Mouse (Mus musculus) hindbrain, embryonic 10.5 days (tissue): ENCODE data around the gene Hspb9. TPM values are rescaled to one million over a fixed set of nuclear protein-coding genes. Genes with fewer than 3 reads are reported as not detected.

Source experiments
- DNase-seq: peaks from one replicate; pipeline ENCODE4 v3.0.0-alpha.2; 2017; ENCODE audit warnings: low spot score
- H3K27ac ChIP-seq: fragments of 300-500 bp; sonication (generic); 2 replicates; pipeline ENCODE4 v1.5.1; 2016; ENCODE audit warnings: mild to moderate bottlenecking, moderate library complexity
- H3K27me3 ChIP-seq: fragments of 300-500 bp; sonication (generic); 2 replicates; pipeline ENCODE4 v1.6.1; 2016; ENCODE audit warnings: mild to moderate bottlenecking; ENCODE audit not compliant: poor library complexity, insufficient read depth, severe bottlenecking
- H3K36me3 ChIP-seq: fragments of 300-500 bp; sonication (generic); 2 replicates; pipeline ENCODE4 v1.6.1; 2016; ENCODE audit warnings: mild to moderate bottlenecking, moderate library complexity
- H3K4me1 ChIP-seq: fragments of 300-500 bp; sonication (generic); replicated peaks from 2 replicates; pipeline ENCODE4 v1.6.1; 2016; ENCODE audit warnings: mild to moderate bottlenecking
- H3K4me3 ChIP-seq: fragments of 300-500 bp; sonication (generic); 2 replicates; pipeline ENCODE4 v1.5.1; 2016; ENCODE audit warnings: mild to moderate bottlenecking, moderate library complexity
- H3K9me3 ChIP-seq: fragments of 300-500 bp; sonication (generic); 2 replicates; pipeline ENCODE4 v1.6.1; 2016; ENCODE audit warnings: mild to moderate bottlenecking, moderate library complexity
- WGBS: fragments of 180-500 bp; shearing (Covaris S2); methylation state at CpG from one replicate; pipeline ENCODE4 v1.1.7; 2016; 5-methylcytosine and 5-hydroxymethylcytosine counted together
- polyA plus RNA-seq: library from polyadenylated mRNA; unstranded; fragments of >200 nt; fragmentation: Nextera tagmentation; extraction: Ambion mirVana; gene quantifications from 2 replicates; pipeline ENCODE4 v1.2.1, GENCODE M21; 2016

Gene Hspb9
- polyA plus RNA-seq, 1 experiment from 2014 or later, result 0.25 TPM

DNA sequence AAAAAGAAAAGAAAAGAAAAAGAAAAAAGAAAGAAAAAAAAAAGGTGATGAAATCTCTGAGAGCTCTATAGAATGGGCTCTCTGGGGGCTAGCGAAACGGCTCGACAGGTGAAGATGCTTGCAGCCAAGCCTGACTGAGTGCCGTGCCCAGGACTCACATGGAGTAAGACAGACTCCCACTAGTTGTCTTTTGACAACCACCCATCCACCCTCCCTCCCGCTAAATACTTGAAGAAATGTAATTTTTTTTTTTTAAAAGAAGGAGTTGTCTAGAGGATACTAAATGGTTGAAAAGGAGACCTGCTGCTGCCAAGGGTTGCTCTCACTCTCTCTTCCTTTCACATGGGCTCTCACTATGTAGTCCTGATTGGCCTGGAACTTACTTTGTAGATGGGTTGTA lies 25.1 kb downstream of the Hspb9 start:
- H3K27ac ChIP-seq, result peak overlapping the region; percentile 93
- peaks cover 25% of the 10 kb centered on the region for H3K4me1 ChIP-seq
- WGBS, result 22% methylated on average over 5 of the region's 5 CpGs
- no peaks in the 10 kb centered on the region for H3K9me3 ChIP-seq
- peaks cover 4% of the 10 kb centered on the region; the same call in 1 of the 2 replicates for H3K27me3 ChIP-seq
- DNase-seq, result no peak
- H3K4me3 ChIP-seq, result peak overlapping the region; percentile 98
- peaks cover 14% of the 10 kb centered on the region; the same call in 1 of the 2 replicates for H3K36me3 ChIP-seq

DNA sequence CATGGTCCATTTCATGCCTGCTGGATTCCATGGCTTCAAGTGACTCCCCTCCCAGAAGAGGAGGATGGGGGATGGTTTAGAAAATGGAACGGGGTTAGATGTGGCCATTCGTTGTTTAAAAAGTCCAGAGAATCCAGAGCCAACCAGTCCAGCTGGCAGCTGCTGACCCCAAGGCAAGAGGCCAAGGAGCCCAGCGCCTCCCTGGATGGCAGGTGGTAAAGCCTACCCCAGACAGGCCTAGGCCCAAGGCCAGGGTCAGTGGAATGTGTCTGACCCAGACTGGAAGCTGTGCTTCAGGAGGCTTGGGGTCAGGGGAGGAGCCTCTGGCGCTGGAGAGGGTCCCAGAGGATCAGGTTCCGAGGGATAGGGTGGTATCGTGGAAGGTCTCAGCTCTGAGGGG lies 27.7 kb downstream of the Hspb9 start:
- H3K4me1 ChIP-seq, result peaks cover 27% of the 10 kb centered on the region
- H3K4me3 ChIP-seq, result no peak overlapping the region
- H3K27ac ChIP-seq, result no peak overlapping the region
- 76% methylated on average over 6 of the region's 6 CpGs for WGBS
- no peak for DNase-seq
- H3K27me3 ChIP-seq, result peaks cover 10% of the 10 kb centered on the region; the same call in 1 of the 2 replicates
- H3K9me3 ChIP-seq, result no peaks in the 10 kb centered on the region
- H3K36me3 ChIP-seq, result no peaks in the 10 kb centered on the region

DNA sequence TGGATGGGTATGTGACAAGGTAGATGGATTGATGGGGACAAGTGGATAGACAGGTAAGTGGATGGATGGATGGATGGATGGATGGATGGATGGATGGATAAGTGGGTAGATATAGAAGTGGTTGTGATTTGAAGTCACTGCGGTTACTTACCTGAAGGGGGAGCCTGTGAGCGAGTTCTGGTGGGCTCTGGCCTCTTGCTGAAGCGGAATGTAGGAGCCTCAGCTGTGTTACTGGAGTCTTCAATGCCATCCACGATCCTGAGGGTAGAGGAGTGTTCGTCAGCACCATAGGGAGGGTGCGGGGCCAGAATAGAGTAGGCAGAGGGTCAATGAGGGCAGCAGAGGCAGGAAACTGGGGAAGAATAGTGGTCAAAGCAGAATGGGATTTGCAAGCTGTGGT lies 31.4 kb downstream of the Hspb9 start:
- H3K27me3 ChIP-seq, result peaks cover 30% of the 10 kb centered on the region
- peak; percentile 54 for DNase-seq
- 0 out of 2 replicates have a peak, but pooled peaks cover 2% of the 10 kb centered on the region for H3K36me3 ChIP-seq
- WGBS, result 17% methylated on average over 6 of the region's 6 CpGs
- H3K9me3 ChIP-seq, result no peaks in the 10 kb centered on the region
- peaks cover 10% of the 10 kb centered on the region; the same call in 1 of the 2 replicates for H3K4me1 ChIP-seq
- H3K4me3 ChIP-seq, result no peak overlapping the region
- no peak overlapping the region for H3K27ac ChIP-seq

GRCm38 (mm10) chr11:100746546-100746945 lies 32.9 kb downstream of the Hspb9 start:
- DNase-seq, result no peak
- no peaks in the 10 kb centered on the region for H3K9me3 ChIP-seq
- H3K36me3 ChIP-seq, result 0 out of 2 replicates have a peak, but pooled peaks cover 7% of the 10 kb centered on the region
- 78% methylated on average over 10 of the region's 10 CpGs for WGBS
- no peak overlapping the region for H3K4me3 ChIP-seq
- peaks cover 38% of the 10 kb centered on the region for H3K27me3 ChIP-seq
- peaks cover 10% of the 10 kb centered on the region; the same call in 1 of the 2 replicates for H3K4me1 ChIP-seq
- no peak overlapping the region for H3K27ac ChIP-seq

DNA sequence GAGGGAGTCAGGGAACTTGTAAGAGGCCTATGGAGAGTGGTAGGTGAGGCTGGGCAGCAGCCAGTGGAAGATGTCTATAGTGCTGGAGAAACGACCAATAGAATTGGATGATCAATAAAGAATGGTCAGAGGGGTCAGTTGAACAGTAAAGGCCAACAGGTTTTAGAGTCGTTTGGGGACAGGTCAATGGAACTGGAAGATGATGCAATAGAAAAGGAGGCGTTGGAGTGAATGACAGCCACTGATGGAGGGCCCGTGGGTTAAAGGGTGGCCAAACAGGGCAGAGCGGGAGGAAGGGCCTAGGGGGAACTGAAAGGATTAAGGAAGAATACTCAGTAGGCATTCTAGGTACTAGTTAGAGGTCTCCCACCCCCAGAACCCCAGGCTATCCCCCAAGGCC lies 33.5 kb downstream of the Hspb9 start:
- no peaks in the 10 kb centered on the region for H3K9me3 ChIP-seq
- H3K4me1 ChIP-seq, result peaks cover 11% of the 10 kb centered on the region; the same call in 1 of the 2 replicates
- 74% methylated on average over 5 of the region's 5 CpGs for WGBS
- no peak for DNase-seq
- H3K4me3 ChIP-seq, result no peak overlapping the region
- peaks cover 40% of the 10 kb centered on the region for H3K27me3 ChIP-seq
- H3K27ac ChIP-seq, result no peak overlapping the region
- H3K36me3 ChIP-seq, result 0 out of 2 replicates have a peak, but pooled peaks cover 7% of the 10 kb centered on the region

DNA sequence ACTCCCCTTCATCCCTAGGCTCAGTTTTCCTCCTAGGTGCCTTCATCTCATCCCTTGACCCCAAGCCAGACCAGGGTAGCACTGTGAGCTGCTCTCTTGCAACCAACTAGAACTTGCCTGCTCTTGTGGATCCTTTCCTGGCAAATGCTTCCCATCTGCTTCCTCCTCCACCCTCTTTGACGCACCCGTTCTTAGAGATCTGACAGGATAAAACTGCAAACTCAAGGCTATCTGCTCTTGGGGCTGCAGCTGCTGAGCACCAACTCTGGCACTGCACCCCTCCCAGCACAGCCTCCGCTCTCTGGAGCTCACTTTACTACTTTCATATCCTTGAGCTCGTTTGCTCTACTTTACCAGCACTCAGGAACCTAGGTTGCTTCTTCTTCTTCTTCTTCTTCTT lies 35.0 kb downstream of the Hspb9 start:
- Histone ChIP-seq H3K27me3 (peaks cover 44% of the 10 kb centered on the region), H3K27ac (no peak overlapping the region), H3K9me3 (no peaks in the 10 kb centered on the region), H3K4me3 (no peak overlapping the region), H3K36me3 (0 out of 2 replicates have a peak, but pooled peaks cover 7% of the 10 kb centered on the region), H3K4me1 (peaks cover 15% of the 10 kb centered on the region; the same call in 1 of the 2 replicates)
- 90% methylated on average over 4 of the region's 4 CpGs for WGBS
- DNase-seq, result no peak

DNA sequence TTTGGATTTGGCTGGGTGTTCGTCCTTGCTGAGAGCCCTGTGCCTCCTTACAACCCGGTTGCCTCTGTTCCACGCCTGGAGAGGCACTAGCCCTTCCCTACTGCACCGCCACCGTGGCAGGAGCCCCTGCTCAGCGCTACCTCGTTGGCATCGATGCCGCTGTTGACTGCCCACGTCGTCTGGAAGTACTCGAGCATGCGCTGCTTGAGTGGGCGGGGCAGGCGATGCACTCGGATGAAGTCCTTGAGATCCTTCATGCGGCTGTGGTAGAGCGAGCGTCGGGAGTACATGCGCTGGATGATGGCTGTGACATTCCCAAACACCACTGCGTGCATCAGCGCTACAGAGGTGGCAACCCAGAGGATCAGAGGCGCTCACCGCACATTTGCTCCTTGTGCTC lies 35.8 kb downstream of the Hspb9 start:
- no peak overlapping the region for H3K27ac ChIP-seq
- 48% methylated on average over 25 of the region's 25 CpGs for WGBS
- peaks cover 15% of the 10 kb centered on the region; the same call in 1 of the 2 replicates for H3K4me1 ChIP-seq
- H3K36me3 ChIP-seq, result 0 out of 2 replicates have a peak, but pooled peaks cover 7% of the 10 kb centered on the region
- no peak for DNase-seq
- H3K9me3 ChIP-seq, result no peaks in the 10 kb centered on the region
- H3K27me3 ChIP-seq, result peaks cover 44% of the 10 kb centered on the region
- H3K4me3 ChIP-seq, result no peak overlapping the region

- Histone ChIP-seq H3K36me3 (0 out of 2 replicates have a peak, but pooled peaks cover 7% of the 10 kb centered on the region), H3K27ac (no peak overlapping the region), H3K9me3 (no peaks in the 10 kb centered on the region), H3K4me1 (peaks cover 14% of the 10 kb centered on the region; the same call in 1 of the 2 replicates), H3K27me3 (peaks cover 44% of the 10 kb centered on the region), H3K4me3 (no peak overlapping the region)
- WGBS, result 90% methylated on average over 16 of the region's 16 CpGs
- DNase-seq, result no peak
Observed at GRCm38 (mm10) chr11:100750127-100750526, 36.5 kb downstream of the Hspb9 start.

- DNase-seq, result no peak
- Histone ChIP-seq H3K4me1 (0 out of 2 replicates have a peak, but pooled peaks cover 5% of the 10 kb centered on the region), H3K27ac (no peak overlapping the region), H3K4me3 (no peak overlapping the region), H3K9me3 (no peaks in the 10 kb centered on the region), H3K36me3 (0 out of 2 replicates have a peak, but pooled peaks cover 7% of the 10 kb centered on the region), H3K27me3 (peaks cover 40% of the 10 kb centered on the region)
- 41% methylated on average over 10 of the region's 10 CpGs for WGBS
Observed at GRCm38 (mm10) chr11:100752294-100752693, 38.6 kb downstream of the Hspb9 start.

DNA sequence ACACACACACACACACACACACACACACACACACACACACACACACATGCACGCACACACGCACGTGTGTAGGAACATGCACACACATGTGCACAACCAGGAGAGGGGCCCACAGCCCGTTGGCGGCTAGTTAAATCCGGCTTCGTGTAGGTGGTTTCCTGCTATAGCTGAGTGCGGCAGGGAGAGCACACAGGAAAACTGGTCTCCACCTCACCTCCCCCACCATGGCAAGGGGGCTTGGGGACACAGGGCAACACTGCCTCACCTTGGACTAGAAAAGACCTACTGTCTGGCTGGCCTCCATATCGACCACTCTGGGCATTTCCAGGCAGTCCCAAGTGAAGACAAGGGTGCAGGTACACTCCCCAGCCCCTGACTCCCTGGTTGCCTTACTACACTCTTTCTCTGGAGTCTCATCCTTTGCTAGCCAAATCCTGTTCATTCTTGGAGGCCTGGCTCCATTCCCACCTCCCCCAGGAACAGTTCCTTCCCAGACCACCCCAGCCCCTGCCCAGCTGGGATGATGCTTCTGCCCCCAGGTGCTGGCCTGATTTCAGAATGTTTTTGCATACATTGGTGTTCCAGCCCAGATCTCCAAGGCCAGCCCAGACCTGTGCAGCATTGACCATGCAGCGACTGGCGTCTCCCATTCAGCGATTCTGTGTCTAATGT lies 40.5 kb downstream of the Hspb9 start:
- no peak overlapping the region for H3K27ac ChIP-seq
- no peak overlapping the region for H3K4me3 ChIP-seq
- H3K27me3 ChIP-seq, result peaks cover 46% of the 10 kb centered on the region
- H3K9me3 ChIP-seq, result no peaks in the 10 kb centered on the region
- H3K36me3 ChIP-seq, result 0 out of 2 replicates have a peak, but pooled peaks cover 7% of the 10 kb centered on the region
- WGBS, result 85% methylated on average over 12 of the region's 12 CpGs
- DNase-seq, result no peak
- H3K4me1 ChIP-seq, result peaks cover 13% of the 10 kb centered on the region

GRCm38 (mm10) chr11:100754693-100755057 lies 41.0 kb downstream of the Hspb9 start:
- no peak overlapping the region for H3K4me3 ChIP-seq
- no peak overlapping the region for H3K27ac ChIP-seq
- peaks cover 18% of the 10 kb centered on the region for H3K4me1 ChIP-seq
- 0 out of 2 replicates have a peak, but pooled peaks cover 7% of the 10 kb centered on the region for H3K36me3 ChIP-seq
- H3K27me3 ChIP-seq, result peaks cover 46% of the 10 kb centered on the region
- H3K9me3 ChIP-seq, result no peaks in the 10 kb centered on the region
- DNase-seq, result no peak
- 90% methylated on average over 3 of the region's 3 CpGs for WGBS

GRCm38 (mm10) chr11:100756476-100756875 lies 42.8 kb downstream of the Hspb9 start:
- Histone ChIP-seq H3K27me3 (peaks cover 51% of the 10 kb centered on the region), H3K4me1 (peaks cover 28% of the 10 kb centered on the region), H3K36me3 (no peaks in the 10 kb centered on the region), H3K9me3 (no peaks in the 10 kb centered on the region), H3K27ac (no peak overlapping the region), H3K4me3 (no peak overlapping the region)
- WGBS, result 63% methylated on average over 6 of the region's 6 CpGs
- DNase-seq, result no peak

- WGBS, result 89% methylated on average over 12 of the region's 12 CpGs
- DNase-seq, result no peak
- peaks cover 53% of the 10 kb centered on the region for H3K27me3 ChIP-seq
- H3K27ac ChIP-seq, result no peak overlapping the region
- H3K4me1 ChIP-seq, result peaks cover 30% of the 10 kb centered on the region
- no peaks in the 10 kb centered on the region for H3K9me3 ChIP-seq
- H3K4me3 ChIP-seq, result no peak overlapping the region
- no peaks in the 10 kb centered on the region for H3K36me3 ChIP-seq
Observed at GRCm38 (mm10) chr11:100757566-100757965, 43.9 kb downstream of the Hspb9 start.
